Mouse (Mus musculus): ENCODE measurements around the gene Irf2bp2. TPM values are rescaled to one million over a fixed set of nuclear protein-coding genes. Genes with fewer than 3 reads are reported as not detected.

The Irf2bp2 gene
- polyA plus RNA-seq, 1 experiment from 2014 or later = 11.1 TPM

- 90% methylated on average over 5 of the region's 5 CpGs for WGBS
- H3K4me3 ChIP-seq = no peak overlapping the region
- ATAC-seq (replicated peaks) = no peak
Observed at GRCm38 (mm10) chr8:126616736-126617135, 22.9 kb upstream of the Irf2bp2 start.

GRCm38 (mm10) chr8:126615765-126616164, 22.0 kb upstream of the Irf2bp2 start:
- Histone ChIP-seq H3K27me3 (no peaks in the 10 kb centered on the region), H3K4me1 (peaks cover 4% of the 10 kb centered on the region; the same call in 1 of the 2 replicates), H3K4me2 (replicated peaks) (no peak overlapping the region), H3K9me3 (no peaks in the 10 kb centered on the region), H3K27ac (replicated peaks) (no peak overlapping the region), H3K9ac (replicated peaks) (no peak overlapping the region), H3K4me3 (no peak overlapping the region), H3K36me3 (no peaks in the 10 kb centered on the region)
- 83% methylated on average over 9 of the region's 9 CpGs for WGBS
- no peak for ATAC-seq (replicated peaks)

More at GRCm38 (mm10) chr8:126616736-126617135, 22.9 kb upstream of the Irf2bp2 start:
- no peaks in the 10 kb centered on the region for H3K4me1 ChIP-seq
- H3K4me2 ChIP-seq (replicated peaks) = no peak overlapping the region
- no peak overlapping the region for H3K9ac ChIP-seq (replicated peaks)
- no peaks in the 10 kb centered on the region for H3K9me3 ChIP-seq
- no peaks in the 10 kb centered on the region for H3K27me3 ChIP-seq
- no peaks in the 10 kb centered on the region for H3K36me3 ChIP-seq
- H3K27ac ChIP-seq (replicated peaks) = no peak overlapping the region

- no peaks in the 10 kb centered on the region for H3K9me3 ChIP-seq
- H3K36me3 ChIP-seq = no peaks in the 10 kb centered on the region
- no peak overlapping the region for H3K9ac ChIP-seq (replicated peaks)
- peaks cover 4% of the 10 kb centered on the region; the same call in 1 of the 2 replicates for H3K4me1 ChIP-seq
- no peak overlapping the region for H3K4me3 ChIP-seq
- ATAC-seq (replicated peaks) = no peak
- H3K27ac ChIP-seq (replicated peaks) = no peak overlapping the region
- no peaks in the 10 kb centered on the region for H3K27me3 ChIP-seq
- WGBS = 87% methylated on average over 5 of the region's 5 CpGs
- H3K4me2 ChIP-seq (replicated peaks) = no peak overlapping the region
Observed at GRCm38 (mm10) chr8:126614740-126615132, 20.9 kb upstream of the Irf2bp2 start.

GRCm38 (mm10) chr8:126614062-126614739, 20.4 kb upstream of the Irf2bp2 start:
- Histone ChIP-seq H3K9me3 (no peaks in the 10 kb centered on the region), H3K4me2 (replicated peaks) (no peak overlapping the region), H3K9ac (replicated peaks) (no peak overlapping the region), H3K4me3 (no peak overlapping the region), H3K36me3 (no peaks in the 10 kb centered on the region), H3K27me3 (no peaks in the 10 kb centered on the region), H3K4me1 (peaks cover 4% of the 10 kb centered on the region; the same call in 1 of the 2 replicates), H3K27ac (replicated peaks) (no peak overlapping the region)
- ATAC-seq (replicated peaks) = no peak
- WGBS = 90% methylated on average over 8 of the region's 8 CpGs

- Histone ChIP-seq H3K9me3 (no peaks in the 10 kb centered on the region), H3K4me1 (peaks cover 6% of the 10 kb centered on the region; the same call in 1 of the 2 replicates), H3K9ac (replicated peaks) (no peak overlapping the region), H3K4me3 (no peak overlapping the region), H3K4me2 (replicated peaks) (no peak overlapping the region), H3K27me3 (no peaks in the 10 kb centered on the region), H3K27ac (replicated peaks) (no peak overlapping the region), H3K36me3 (no peaks in the 10 kb centered on the region)
- 65% methylated on average over 5 of the region's 5 CpGs for WGBS
- ATAC-seq (replicated peaks) = no peak
Observed at GRCm38 (mm10) chr8:126613143-126613542, 19.4 kb upstream of the Irf2bp2 start.

GRCm38 (mm10) chr8:126612739-126613138, 19.0 kb upstream of the Irf2bp2 start:
- ATAC-seq (replicated peaks) = no peak
- no peaks in the 10 kb centered on the region for H3K36me3 ChIP-seq
- WGBS = 83% methylated on average over 3 of the region's 3 CpGs

GRCm38 (mm10) chr8:126610713-126611112, 16.9 kb upstream of the Irf2bp2 start:
- Histone ChIP-seq H3K36me3 (no peaks in the 10 kb centered on the region), H3K4me1 (peaks cover 6% of the 10 kb centered on the region; the same call in 1 of the 2 replicates), H3K27ac (replicated peaks) (no peak overlapping the region), H3K9me3 (no peaks in the 10 kb centered on the region), H3K4me3 (no peak overlapping the region), H3K9ac (replicated peaks) (no peak overlapping the region), H3K4me2 (replicated peaks) (no peak overlapping the region), H3K27me3 (no peaks in the 10 kb centered on the region)
- no peak for ATAC-seq (replicated peaks)
- 7% methylated on average over 3 of the region's 3 CpGs for WGBS

More at GRCm38 (mm10) chr8:126612739-126613138, 19.0 kb upstream of the Irf2bp2 start:
- Histone ChIP-seq H3K4me3 (no peak overlapping the region), H3K4me1 (peaks cover 6% of the 10 kb centered on the region; the same call in 1 of the 2 replicates), H3K9me3 (no peaks in the 10 kb centered on the region), H3K4me2 (replicated peaks) (no peak overlapping the region), H3K27me3 (no peaks in the 10 kb centered on the region), H3K27ac (replicated peaks) (no peak overlapping the region), H3K9ac (replicated peaks) (no peak overlapping the region)

GRCm38 (mm10) chr8:126609556-126610263, 15.9 kb upstream of the Irf2bp2 start:
- 92% methylated on average over 11 of the region's 11 CpGs for WGBS
- ATAC-seq (replicated peaks) = no peak

GRCm38 (mm10) chr8:126603241-126603947, 9.6 kb upstream of the Irf2bp2 start:
- Histone ChIP-seq H3K27ac (replicated peaks) (0 out of 2 replicates have a peak overlapping the region, but pooled peaks have one; percentile 21), H3K4me3 (no peak overlapping the region), H3K9ac (replicated peaks) (no peak overlapping the region), H3K4me1 (peaks cover 35% of the 10 kb centered on the region), H3K27me3 (no peaks in the 10 kb centered on the region), H3K36me3 (no peaks in the 10 kb centered on the region), H3K4me2 (replicated peaks) (no peak overlapping the region), H3K9me3 (no peaks in the 10 kb centered on the region)
- ATAC-seq (replicated peaks) = no peak
- WGBS = 36% methylated on average over 8 of the region's 8 CpGs

More at GRCm38 (mm10) chr8:126609556-126610263, 15.9 kb upstream of the Irf2bp2 start:
- Histone ChIP-seq H3K36me3 (no peaks in the 10 kb centered on the region), H3K4me3 (no peak overlapping the region), H3K9ac (replicated peaks) (no peak overlapping the region), H3K4me1 (peaks cover 6% of the 10 kb centered on the region; the same call in 1 of the 2 replicates), H3K4me2 (replicated peaks) (no peak overlapping the region), H3K27ac (replicated peaks) (no peak overlapping the region), H3K27me3 (no peaks in the 10 kb centered on the region), H3K9me3 (no peaks in the 10 kb centered on the region)

GRCm38 (mm10) chr8:126602641-126603040, 8.9 kb upstream of the Irf2bp2 start:
- H3K4me3 ChIP-seq = no peak overlapping the region
- H3K36me3 ChIP-seq = no peaks in the 10 kb centered on the region
- H3K9ac ChIP-seq (replicated peaks) = no peak overlapping the region
- H3K27ac ChIP-seq (replicated peaks) = no peak overlapping the region
- 30% methylated on average over 8 of the region's 8 CpGs for WGBS
- no peaks in the 10 kb centered on the region for H3K9me3 ChIP-seq
- peaks cover 43% of the 10 kb centered on the region for H3K4me1 ChIP-seq
- no peaks in the 10 kb centered on the region for H3K27me3 ChIP-seq
- ATAC-seq (replicated peaks) = 0 out of 2 replicates have a peak, but pooled peaks have one; percentile 61
- H3K4me2 ChIP-seq (replicated peaks) = no peak overlapping the region

GRCm38 (mm10) chr8:126601325-126601724, 7.5 kb upstream of the Irf2bp2 start:
- peak overlapping the region; percentile 54 for H3K27ac ChIP-seq (replicated peaks)
- H3K36me3 ChIP-seq = no peaks in the 10 kb centered on the region
- 0 out of 2 replicates have a peak, but pooled peaks have one; percentile 23 for ATAC-seq (replicated peaks)

GRCm38 (mm10) chr8:126600816-126601243, 7.0 kb upstream of the Irf2bp2 start:
- peak; percentile 49; the same call in 1 of the 2 replicates for ATAC-seq (replicated peaks)
- Histone ChIP-seq H3K36me3 (no peaks in the 10 kb centered on the region), H3K4me1 (peaks cover 61% of the 10 kb centered on the region), H3K9me3 (no peaks in the 10 kb centered on the region), H3K27ac (replicated peaks) (peak overlapping the region; percentile 54), H3K4me2 (replicated peaks) (no peak overlapping the region), H3K27me3 (no peaks in the 10 kb centered on the region), H3K4me3 (no peak overlapping the region), H3K9ac (replicated peaks) (no peak overlapping the region)
- 2% methylated on average over 7 of the region's 7 CpGs for WGBS

More at GRCm38 (mm10) chr8:126601325-126601724, 7.5 kb upstream of the Irf2bp2 start:
- Histone ChIP-seq H3K4me2 (replicated peaks) (no peak overlapping the region), H3K4me1 (peaks cover 56% of the 10 kb centered on the region), H3K27me3 (no peaks in the 10 kb centered on the region), H3K9me3 (no peaks in the 10 kb centered on the region), H3K4me3 (no peak overlapping the region), H3K9ac (replicated peaks) (no peak overlapping the region)
- WGBS = 12% methylated on average over 5 of the region's 5 CpGs
